Mouse (Mus musculus) heart, postnatal 10 days (tissue): Measurements from ENCODE around the gene Olfr160. TPM values are rescaled to one million over a fixed set of nuclear protein-coding genes. Genes with fewer than 3 reads are reported as not detected.

Experiments used
- total RNA-seq, 2 experiments: library from RNA; stranded (reverse); gene quantifications; 2 replicates each; pipeline ENCODE4 v1.2.3; 2021

Olfr160 gene
- total RNA-seq, 2 experiments from 2014 or later, result not detected

Other genes starting within 250 kb of the Olfr160 start
- 10 to 100 TPM; 11.7 to 16.4 TPM for gene Msantd2, start 226.9 kb downstream of the Olfr160 start, total RNA-seq
- gene Esam, start 188.2 kb downstream of the Olfr160 start, total RNA-seq, result 100 to 1,000 TPM; 125 to 131 TPM
- gene Vsig2, start 177.0 kb downstream of the Olfr160 start, total RNA-seq, result 10 to 100 TPM in 1 of 2 experiments, 1 to 10 TPM in 1; 5.6 to 10.4 TPM
- gene Nrgn, start 163.3 kb downstream of the Olfr160 start, total RNA-seq, result 1 to 10 TPM; 3.1 to 5.6 TPM
- 1 to 10 TPM; 8.7 to 9.8 TPM for gene Siae, start 160.6 kb downstream of the Olfr160 start, total RNA-seq
- 1 to 10 TPM; 3.4 to 3.9 TPM for gene Spa17, start 102.5 kb downstream of the Olfr160 start, total RNA-seq
- gene Tbrg1, start 58.9 kb downstream of the Olfr160 start, total RNA-seq, result 10 to 100 TPM; 51.5 to 52.8 TPM
- not detected for gene Panx3, start 47.0 kb downstream of the Olfr160 start, total RNA-seq
- not detected for gene Olfr874, start 28.9 kb upstream of the Olfr160 start, total RNA-seq
- not detected for gene Olfr875, start 55.6 kb upstream of the Olfr160 start, total RNA-seq
- not detected for gene Olfr876, start 86.8 kb upstream of the Olfr160 start, total RNA-seq
- not detected for gene Olfr877, start 138.0 kb upstream of the Olfr160 start, total RNA-seq
- gene Olfr145, start 180.5 kb upstream of the Olfr160 start, total RNA-seq, result not detected
- not detected for gene Olfr878, start 201.6 kb upstream of the Olfr160 start, total RNA-seq